Mouse (Mus musculus) limb, embryonic 13.5 days (tissue): ENCODE data around the gene Macrod2. TPM values are rescaled to one million over a fixed set of nuclear protein-coding genes. Genes with fewer than 3 reads are reported as not detected.
A peak's percentile ranks its signal among the peaks of the same experiment; 100 is the strongest.

Experiments used
- ATAC-seq: fragments of 200-750 bp; cut with Nextera tagmentation; 2 replicates; pipeline ENCODE4 v1.8.0; 2017; ENCODE audit warnings: low read depth, moderate number of reproducible peaks, moderate TSS enrichment; ENCODE audit not compliant: low FRiP score
- H3K27ac ChIP-seq: fragments of 300-500 bp; sonication (generic); 2 replicates; pipeline ENCODE4 v1.5.1; 2015; ENCODE audit warnings: inconsistent platforms, mild to moderate bottlenecking, moderate library complexity
- H3K27me3 ChIP-seq: fragments of 300-500 bp; sonication (generic); 2 replicates; pipeline ENCODE4 v1.6.1; 2015; ENCODE audit warnings: mild to moderate bottlenecking, inconsistent platforms
- H3K36me3 ChIP-seq: fragments of 300-500 bp; sonication (generic); 2 replicates; pipeline ENCODE4 v1.6.1; 2015; ENCODE audit warnings: inconsistent platforms, mild to moderate bottlenecking, moderate library complexity
- H3K4me1 ChIP-seq: fragments of 300-500 bp; sonication (generic); 2 replicates; pipeline ENCODE4 v1.6.1; 2015; ENCODE audit warnings: inconsistent platforms
- H3K4me2 ChIP-seq: fragments of 300-500 bp; sonication (generic); replicated peaks from 2 replicates; pipeline ENCODE4 v1.6.1; 2015; ENCODE audit warnings: inconsistent platforms, mild to moderate bottlenecking, moderate library complexity
- H3K4me3 ChIP-seq: fragments of 300-500 bp; sonication (generic); 2 replicates; pipeline ENCODE4 v1.5.1; 2015; ENCODE audit warnings: moderate library complexity, mild to moderate bottlenecking, inconsistent platforms
- H3K9ac ChIP-seq: fragments of 300-500 bp; sonication (generic); 2 replicates; pipeline ENCODE4 v1.6.1; 2015; ENCODE audit warnings: mild to moderate bottlenecking, inconsistent platforms
- H3K9me3 ChIP-seq: fragments of 300-500 bp; sonication (generic); 2 replicates; pipeline ENCODE4 v1.6.1; 2016; ENCODE audit warnings: inconsistent platforms
- WGBS: fragments of 180-500 bp; shearing (Covaris S2); methylation state at CpG from one replicate; pipeline ENCODE4 v1.1.7; 2015; 5-methylcytosine and 5-hydroxymethylcytosine counted together
- polyA plus RNA-seq: library from polyadenylated mRNA; unstranded; fragments of >200 nt; fragmentation: Nextera tagmentation; extraction: Ambion mirVana; gene quantifications from 2 replicates; pipeline ENCODE4 v1.2.1, GENCODE M21; 2015

Gene Macrod2
- polyA plus RNA-seq, 1 experiment from 2014 or later: 36.9 TPM

- H3K36me3 ChIP-seq: no peaks in the 10 kb centered on the region
- WGBS: 1% methylated on average over 12 of the region's 12 CpGs
- no peaks in the 10 kb centered on the region for H3K27me3 ChIP-seq
- H3K4me1 ChIP-seq: peaks cover 18% of the 10 kb centered on the region
- no peak for ATAC-seq
- H3K9ac ChIP-seq: peak overlapping the region; percentile 82
- no peaks in the 10 kb centered on the region for H3K9me3 ChIP-seq
- H3K4me2 ChIP-seq: peak overlapping the region; percentile 64
- H3K27ac ChIP-seq: peak overlapping the region; percentile 85
- peak overlapping the region; percentile 66 for H3K4me3 ChIP-seq
Measured at GRCm38 (mm10) chr2:140670457-140670856, 275.3 kb downstream of the Macrod2 start.

- Histone ChIP-seq H3K4me2 (peak within 1 kb of the TSS; percentile 64), H3K9me3 (no peaks in the 10 kb centered on the region), H3K4me3 (peak within 1 kb of the TSS; percentile 66), H3K4me1 (peaks cover 16% of the 10 kb centered on the region), H3K36me3 (no peaks in the 10 kb centered on the region), H3K27ac (peak within 1 kb of the TSS; percentile 85), H3K27me3 (no peaks in the 10 kb centered on the region), H3K9ac (peak within 1 kb of the TSS; percentile 82)
- WGBS: under 1% methylated on average over 26 of the region's 26 CpGs
- peak; percentile 98 for ATAC-seq
Measured at GRCm38 (mm10) chr2:140670963-140671702, 276.0 kb downstream of the Macrod2 start, which contains the start of gene Flrt3. Gene Flrt3 (minus strand): TSS chr2:140671469.

- 78% methylated on average over 5 of the region's 5 CpGs for WGBS
- Histone ChIP-seq H3K9me3 (no peaks in the 10 kb centered on the region), H3K4me3 (no peak overlapping the region), H3K4me1 (peaks cover 10% of the 10 kb centered on the region; the same call in 1 of the 2 replicates), H3K27me3 (no peaks in the 10 kb centered on the region), H3K4me2 (no peak overlapping the region), H3K9ac (no peak overlapping the region), H3K36me3 (no peaks in the 10 kb centered on the region), H3K27ac (no peak overlapping the region)
- ATAC-seq: no peak
Measured at GRCm38 (mm10) chr2:140673466-140673865, 278.4 kb downstream of the Macrod2 start.

GRCm38 (mm10) chr2:140676728-140677127, 281.6 kb downstream of the Macrod2 start:
- Histone ChIP-seq H3K4me2 (no peak overlapping the region), H3K9me3 (no peaks in the 10 kb centered on the region), H3K4me3 (no peak overlapping the region), H3K27me3 (no peaks in the 10 kb centered on the region), H3K9ac (no peak overlapping the region), H3K4me1 (peaks cover 10% of the 10 kb centered on the region; the same call in 1 of the 2 replicates), H3K36me3 (no peaks in the 10 kb centered on the region), H3K27ac (no peak overlapping the region)
- WGBS: 42% methylated on average over 3 of the region's 3 CpGs
- no peak for ATAC-seq

- Histone ChIP-seq H3K9ac (no peak overlapping the region), H3K4me2 (no peak overlapping the region), H3K4me1 (no peaks in the 10 kb centered on the region), H3K9me3 (no peaks in the 10 kb centered on the region), H3K36me3 (no peaks in the 10 kb centered on the region), H3K27me3 (no peaks in the 10 kb centered on the region), H3K27ac (no peak overlapping the region), H3K4me3 (no peak overlapping the region)
- 97% methylated on average over 2 of the region's 2 CpGs for WGBS
- no peak for ATAC-seq
Measured at GRCm38 (mm10) chr2:140690906-140691305, 295.8 kb downstream of the Macrod2 start.

DNA sequence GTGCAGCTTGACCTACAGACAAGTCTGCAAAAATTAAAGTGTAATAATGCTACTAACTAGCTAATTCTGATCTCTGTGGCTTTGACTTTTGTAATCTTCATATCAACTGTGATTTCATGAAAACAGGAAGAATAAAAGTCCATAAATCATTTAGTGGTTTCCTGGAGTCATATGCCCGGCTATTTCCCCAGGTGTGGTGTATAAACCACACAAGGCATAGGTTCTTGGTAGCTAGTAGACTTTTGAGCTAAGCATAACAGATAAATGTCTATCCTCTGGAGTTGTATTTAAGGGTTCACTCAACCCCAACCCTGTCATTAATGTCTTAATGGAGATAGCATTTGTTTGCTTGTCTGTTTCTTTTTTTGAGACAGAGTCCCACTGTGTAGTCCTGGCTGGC, 296.3 kb downstream of the Macrod2 start:
- no peak overlapping the region for H3K4me3 ChIP-seq
- H3K9me3 ChIP-seq: no peaks in the 10 kb centered on the region
- no peak overlapping the region for H3K9ac ChIP-seq
- no peak for ATAC-seq
- no peaks in the 10 kb centered on the region for H3K27me3 ChIP-seq
- H3K27ac ChIP-seq: no peak overlapping the region
- 49% methylated on average over 1 of the region's 1 CpGs for WGBS
- no peaks in the 10 kb centered on the region for H3K36me3 ChIP-seq
- no peak overlapping the region for H3K4me2 ChIP-seq
- H3K4me1 ChIP-seq: no peaks in the 10 kb centered on the region

- no peak overlapping the region for H3K4me2 ChIP-seq
- 26% methylated on average over 4 of the region's 4 CpGs for WGBS
- ATAC-seq: no peak
Measured at GRCm38 (mm10) chr2:140692461-140692860, 297.4 kb downstream of the Macrod2 start.

GRCm38 (mm10) chr2:140693845-140694244, 298.7 kb downstream of the Macrod2 start:
- WGBS: 86% methylated on average over 5 of the region's 5 CpGs
- Histone ChIP-seq H3K9me3 (no peaks in the 10 kb centered on the region), H3K27ac (no peak overlapping the region), H3K36me3 (no peaks in the 10 kb centered on the region), H3K4me1 (peaks cover 7% of the 10 kb centered on the region), H3K4me2 (no peak overlapping the region), H3K4me3 (no peak overlapping the region), H3K9ac (no peak overlapping the region), H3K27me3 (no peaks in the 10 kb centered on the region)
- no peak for ATAC-seq

More at GRCm38 (mm10) chr2:140692461-140692860, 297.4 kb downstream of the Macrod2 start:
- H3K9me3 ChIP-seq: no peaks in the 10 kb centered on the region
- no peaks in the 10 kb centered on the region for H3K27me3 ChIP-seq
- H3K27ac ChIP-seq: no peak overlapping the region
- no peaks in the 10 kb centered on the region for H3K4me1 ChIP-seq
- no peaks in the 10 kb centered on the region for H3K36me3 ChIP-seq
- no peak overlapping the region for H3K4me3 ChIP-seq
- no peak overlapping the region for H3K9ac ChIP-seq

GRCm38 (mm10) chr2:140698585-140698984, 303.5 kb downstream of the Macrod2 start:
- H3K4me1 ChIP-seq: peaks cover 17% of the 10 kb centered on the region
- 12% methylated on average over 3 of the region's 3 CpGs for WGBS
- H3K27ac ChIP-seq: 0 out of 2 replicates have a peak overlapping the region, but pooled peaks have one; percentile 28
- peak; percentile 51; the same call in 1 of the 2 replicates for ATAC-seq
- H3K27me3 ChIP-seq: no peaks in the 10 kb centered on the region
- no peaks in the 10 kb centered on the region for H3K36me3 ChIP-seq
- H3K9ac ChIP-seq: no peak overlapping the region
- no peak overlapping the region; the same call in 1 of the 2 replicates for H3K4me2 ChIP-seq
- no peaks in the 10 kb centered on the region for H3K9me3 ChIP-seq
- no peak overlapping the region for H3K4me3 ChIP-seq

- Histone ChIP-seq H3K4me1 (peaks cover 25% of the 10 kb centered on the region), H3K27me3 (no peaks in the 10 kb centered on the region), H3K36me3 (no peaks in the 10 kb centered on the region), H3K9me3 (no peaks in the 10 kb centered on the region), H3K27ac (no peak overlapping the region), H3K4me3 (no peak overlapping the region), H3K4me2 (no peak overlapping the region), H3K9ac (no peak overlapping the region)
- ATAC-seq: no peak
- 44% methylated on average over 4 of the region's 4 CpGs for WGBS
Measured at GRCm38 (mm10) chr2:140703377-140703776, 308.3 kb downstream of the Macrod2 start.

DNA sequence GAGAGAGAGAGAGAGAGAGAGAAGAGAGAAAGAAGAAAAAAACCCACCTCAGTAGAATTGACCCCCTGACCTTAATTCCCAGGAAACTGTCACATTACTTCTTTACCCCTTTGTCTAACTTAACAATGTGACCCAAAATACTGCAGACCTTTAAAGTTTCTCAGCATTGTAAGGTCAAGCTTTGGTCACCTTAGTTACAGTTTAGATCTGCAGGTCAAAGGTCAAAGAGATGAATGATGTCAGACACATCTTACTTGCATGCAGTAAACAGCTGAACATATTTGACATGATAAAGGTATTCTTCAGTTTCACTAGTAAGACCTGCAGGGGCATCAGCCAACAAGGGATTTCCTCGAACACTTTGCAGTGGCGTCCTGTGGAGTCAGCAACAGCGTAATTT, 309.0 kb downstream of the Macrod2 start:
- Histone ChIP-seq H3K36me3 (no peaks in the 10 kb centered on the region), H3K4me2 (no peak overlapping the region), H3K27ac (no peak overlapping the region), H3K4me3 (no peak overlapping the region), H3K9ac (no peak overlapping the region), H3K27me3 (no peaks in the 10 kb centered on the region), H3K9me3 (no peaks in the 10 kb centered on the region), H3K4me1 (peaks cover 20% of the 10 kb centered on the region)
- ATAC-seq: no peak
- 20% methylated on average over 3 of the region's 3 CpGs for WGBS

GRCm38 (mm10) chr2:140705278-140705677, 310.2 kb downstream of the Macrod2 start:
- peak; percentile 67; the same call in 1 of the 2 replicates for ATAC-seq
- H3K9ac ChIP-seq: no peak overlapping the region

More at GRCm38 (mm10) chr2:140705278-140705677, 310.2 kb downstream of the Macrod2 start:
- Histone ChIP-seq H3K4me2 (peak overlapping the region; percentile 7; the same call in 1 of the 2 replicates), H3K4me3 (no peak overlapping the region), H3K36me3 (no peaks in the 10 kb centered on the region), H3K27me3 (no peaks in the 10 kb centered on the region), H3K9me3 (no peaks in the 10 kb centered on the region), H3K27ac (no peak overlapping the region), H3K4me1 (peaks cover 15% of the 10 kb centered on the region)
- 13% methylated on average over 2 of the region's 2 CpGs for WGBS
